Mouse (Mus musculus) urinary bladder, postnatal 10 days (tissue): ENCODE measurements around the gene Timm44.
"Not testable (repeated sequence)": the region's sequence is repeated elsewhere in the genome, so short reads cannot be mapped to it uniquely, and the experiment has no call there.

Experiments
- DNase-seq: peaks from one replicate; pipeline ENCODE4 v3.0.0; 2022; ENCODE audit warnings: low spot score

Timm44 gene

DNA sequence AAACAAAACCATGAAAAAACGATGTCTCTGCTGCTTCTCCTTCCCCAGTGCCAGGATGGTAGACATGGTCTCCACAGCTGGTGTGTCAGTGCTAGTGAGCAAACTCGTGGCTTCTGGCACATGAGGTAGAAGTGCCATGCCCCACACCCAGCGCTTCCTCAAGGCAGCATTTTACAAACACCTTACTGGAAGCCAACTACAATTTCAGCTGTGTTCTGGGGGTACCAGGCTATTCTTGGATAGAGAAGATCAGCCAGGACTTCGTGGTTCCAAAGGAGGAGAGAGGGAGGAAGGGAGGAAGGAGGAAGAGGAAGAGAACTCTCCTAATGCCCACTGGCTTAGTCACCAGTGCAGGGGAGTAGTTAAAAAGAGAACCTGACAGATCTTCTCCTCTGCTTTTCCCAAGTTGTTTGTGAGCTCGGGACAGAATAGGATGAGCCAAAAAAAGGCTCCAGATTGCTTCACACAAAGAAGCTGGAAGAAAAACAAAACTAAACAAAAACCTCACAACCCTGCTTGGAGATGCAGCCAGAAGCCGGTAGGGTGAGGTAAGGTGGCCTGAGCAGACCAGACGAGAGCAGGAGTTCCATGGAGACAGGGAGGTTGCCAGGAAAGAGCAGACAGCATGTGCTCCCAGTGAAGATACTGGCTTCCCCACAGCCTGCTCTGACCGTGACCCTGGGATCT lies 12.5 kb downstream of the Timm44 start:
- no peak for DNase-seq

- no peak for DNase-seq
Measured at GRCm38 (mm10) chr8:4259805-4260170, 15.9 kb downstream of the Timm44 start.

- peak; percentile 91 for DNase-seq
Measured at GRCm38 (mm10) chr8:4259125-4259804, 16.4 kb downstream of the Timm44 start, which contains the start of gene Ctxn1. Gene Ctxn1 (minus strand): TSS chr8:4259274.

GRCm38 (mm10) chr8:4258678-4259077 lies 17.0 kb downstream of the Timm44 start:
- DNase-seq: no peak

DNA sequence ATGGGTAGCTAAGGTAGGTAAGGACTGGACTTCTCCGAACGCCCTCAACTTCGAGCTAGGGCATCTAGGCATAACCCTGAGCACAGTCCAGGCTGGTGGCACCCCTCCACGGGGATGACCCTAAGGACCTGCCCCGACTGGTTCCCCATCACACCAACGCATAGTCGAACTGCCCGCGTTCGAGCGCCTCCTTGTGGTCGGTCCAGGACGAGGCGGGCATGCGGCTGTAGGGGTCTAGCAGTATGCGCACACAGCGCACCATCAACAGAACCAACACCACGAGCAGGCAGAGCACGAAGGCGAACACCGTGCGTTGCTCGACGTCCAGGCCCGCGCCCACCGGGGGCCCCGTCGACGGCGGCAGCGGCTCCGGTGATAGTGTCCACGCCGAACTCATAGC lies 17.5 kb downstream of the Timm44 start:
- no peak for DNase-seq

DNA sequence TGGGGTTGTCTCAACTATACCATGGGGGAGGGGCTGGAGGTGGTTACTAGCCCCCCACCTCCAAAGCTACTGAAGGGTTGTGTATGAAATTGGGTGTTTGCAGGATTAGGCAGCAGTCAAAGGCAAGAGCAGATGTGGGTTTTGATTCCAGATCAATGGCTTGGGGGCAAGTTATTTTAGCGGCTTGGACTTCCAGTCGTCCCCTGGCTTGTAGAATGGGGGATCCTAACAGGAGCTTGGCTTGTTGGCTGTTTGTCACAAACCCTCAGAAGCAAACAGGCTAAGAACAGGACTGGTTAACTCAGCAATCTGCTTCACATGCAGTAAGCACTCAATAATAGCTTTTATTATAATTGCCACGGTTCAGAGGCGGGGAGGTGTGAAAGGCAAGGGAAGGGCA lies 18.4 kb downstream of the Timm44 start:
- DNase-seq: no peak

DNA sequence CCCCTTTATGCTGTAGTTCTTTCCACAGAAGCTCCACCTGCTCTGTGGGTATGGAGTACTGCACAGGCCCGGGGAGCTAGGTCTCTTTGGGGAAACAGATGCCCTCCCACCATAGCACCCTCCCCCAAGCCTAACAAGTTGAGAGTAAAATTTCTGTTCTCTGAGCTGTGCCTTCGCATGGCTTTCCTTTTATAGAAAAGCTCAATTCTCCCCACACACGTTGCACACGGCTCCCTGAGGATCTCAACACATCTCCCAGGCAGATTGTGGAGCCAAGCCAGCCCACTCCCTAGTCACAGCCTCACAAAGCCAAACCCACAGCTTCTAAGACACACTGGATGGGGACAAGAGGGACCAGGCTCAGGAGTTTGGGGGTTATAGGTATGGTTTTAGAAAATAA lies 18.8 kb downstream of the Timm44 start:
- DNase-seq: no peak

DNA sequence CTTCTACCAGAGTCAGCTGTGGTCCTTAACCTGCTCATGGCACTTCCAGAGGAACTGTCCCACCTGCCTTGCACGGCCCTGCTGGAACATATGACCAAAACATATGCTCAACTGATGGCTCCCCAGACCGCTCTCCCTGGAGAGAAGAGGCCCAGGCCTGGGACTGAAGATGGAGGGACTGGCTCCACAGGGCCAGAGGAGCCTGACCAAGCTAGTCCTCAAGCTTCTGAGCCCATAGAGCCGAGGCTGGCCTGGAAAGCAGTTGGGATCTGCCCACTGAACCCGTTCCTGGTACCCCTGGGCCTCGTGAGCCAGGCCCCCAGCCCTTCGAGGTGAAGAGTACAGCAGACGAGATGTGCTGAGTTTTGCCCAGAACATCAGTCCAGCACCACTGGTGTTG lies 20.2 kb downstream of the Timm44 start:
- DNase-seq: not testable (repeated sequence)

GRCm38 (mm10) chr8:4254001-4254400 lies 21.7 kb downstream of the Timm44 start:
- no peak for DNase-seq

GRCm38 (mm10) chr8:4252934-4253841 lies 22.5 kb downstream of the Timm44 start, which contains the start of gene Snapc2:
Gene Snapc2 (plus strand): TSS chr8:4253080.
- peak; percentile 83 for DNase-seq

- DNase-seq: no peak
Measured at GRCm38 (mm10) chr8:4252116-4252760, 23.5 kb downstream of the Timm44 start.

- no peak for DNase-seq
Measured at GRCm38 (mm10) chr8:4250306-4250970, 25.3 kb downstream of the Timm44 start.

GRCm38 (mm10) chr8:4249213-4249612 lies 26.5 kb downstream of the Timm44 start:
- DNase-seq: no peak

- no peak for DNase-seq
Measured at GRCm38 (mm10) chr8:4247951-4248540, 27.7 kb downstream of the Timm44 start, which contains the start of gene Tgfbr3l. Gene Tgfbr3l (plus strand): TSS chr8:4248214.

DNA sequence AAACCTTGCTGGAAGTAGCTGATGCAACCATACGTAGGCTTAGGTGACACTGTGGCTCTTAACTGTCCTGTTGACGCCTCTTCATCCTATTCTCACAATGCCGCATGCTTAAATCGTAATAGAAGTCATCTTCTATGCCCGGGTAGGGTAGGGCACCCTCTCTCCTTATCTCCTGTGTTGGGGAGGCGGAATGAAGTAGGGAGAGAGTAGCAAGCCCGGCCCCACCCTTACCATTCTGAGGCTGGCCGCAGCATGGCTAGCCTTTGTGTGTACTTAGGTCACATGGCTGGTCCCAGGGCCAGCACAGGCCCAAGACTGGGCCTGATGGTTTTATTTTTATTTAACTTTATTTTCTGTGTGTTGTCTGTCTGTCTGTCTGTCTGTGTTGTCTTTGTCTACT lies 28.5 kb downstream of the Timm44 start:
- no peak for DNase-seq

DNA sequence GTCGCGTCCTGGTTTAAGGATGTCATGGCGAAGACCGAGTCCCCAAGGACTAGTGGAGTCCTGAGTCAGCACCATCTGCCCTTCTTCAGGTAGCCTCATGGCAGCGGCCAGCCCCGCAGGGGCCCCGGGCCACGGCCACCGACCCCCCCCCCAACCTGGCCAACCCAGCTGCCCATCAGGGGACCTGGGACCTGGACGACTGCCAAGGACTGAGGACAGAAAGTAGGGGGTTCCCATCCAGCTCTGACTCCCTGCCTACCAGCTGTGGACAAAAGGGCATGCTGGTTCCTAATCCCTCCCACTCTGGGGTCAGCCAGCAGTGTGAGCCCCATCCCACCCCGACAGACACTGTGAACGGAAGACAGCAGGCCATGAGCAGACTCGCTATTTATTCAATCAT lies 30.0 kb downstream of the Timm44 start:
- no peak for DNase-seq

DNA sequence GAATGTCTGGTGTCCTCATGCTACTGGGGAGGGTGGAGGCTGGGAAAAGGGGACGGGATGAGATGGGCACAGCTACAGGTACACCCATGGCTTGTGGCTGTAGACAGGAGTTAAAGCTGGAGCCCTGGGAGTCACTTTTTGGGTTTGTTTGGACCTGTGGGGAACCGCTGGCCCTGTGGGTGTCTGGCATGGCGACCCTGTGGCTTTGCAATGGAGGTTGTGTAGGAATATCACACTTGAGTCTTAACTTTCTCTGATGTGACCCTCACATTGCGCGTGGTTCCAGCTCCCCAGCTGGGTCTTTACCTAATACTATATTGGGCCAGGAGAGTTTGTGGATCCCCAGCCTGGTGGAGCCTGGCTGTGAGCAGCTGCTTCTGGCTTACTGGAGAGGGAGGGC lies 30.7 kb downstream of the Timm44 start:
- DNase-seq: no peak

- DNase-seq: no peak
Measured at GRCm38 (mm10) chr8:4239193-4239890, 36.4 kb downstream of the Timm44 start.

- peak; percentile 100 for DNase-seq
Measured at GRCm38 (mm10) chr8:4238434-4239192, 37.1 kb downstream of the Timm44 start, which contains the start of the genes Map2k7 and Gm49320. Gene Map2k7 (plus strand): TSS chr8:4238740. Gene Gm49320 (plus strand): TSS chr8:4238865.
